Mouse (Mus musculus) limb, embryonic 13.5 days (tissue): ENCODE results near the gene Klhl5. TPM values are rescaled to one million over a fixed set of nuclear protein-coding genes. Genes with fewer than 3 reads are reported as not detected.

Experiments used
- ATAC-seq: fragments of 200-750 bp; cut with Nextera tagmentation; 2 replicates; pipeline ENCODE4 v1.8.0; 2017; ENCODE audit warnings: low read depth, moderate number of reproducible peaks, moderate TSS enrichment; ENCODE audit not compliant: low FRiP score
- H3K27ac ChIP-seq: fragments of 300-500 bp; sonication (generic); 2 replicates; pipeline ENCODE4 v1.5.1; 2015; ENCODE audit warnings: inconsistent platforms, mild to moderate bottlenecking, moderate library complexity
- H3K27me3 ChIP-seq: fragments of 300-500 bp; sonication (generic); 2 replicates; pipeline ENCODE4 v1.6.1; 2015; ENCODE audit warnings: mild to moderate bottlenecking, inconsistent platforms
- H3K36me3 ChIP-seq: fragments of 300-500 bp; sonication (generic); 2 replicates; pipeline ENCODE4 v1.6.1; 2015; ENCODE audit warnings: inconsistent platforms, mild to moderate bottlenecking, moderate library complexity
- H3K4me1 ChIP-seq: fragments of 300-500 bp; sonication (generic); 2 replicates; pipeline ENCODE4 v1.6.1; 2015; ENCODE audit warnings: inconsistent platforms
- H3K4me2 ChIP-seq: fragments of 300-500 bp; sonication (generic); replicated peaks from 2 replicates; pipeline ENCODE4 v1.6.1; 2015; ENCODE audit warnings: inconsistent platforms, mild to moderate bottlenecking, moderate library complexity
- H3K4me3 ChIP-seq: fragments of 300-500 bp; sonication (generic); 2 replicates; pipeline ENCODE4 v1.5.1; 2015; ENCODE audit warnings: moderate library complexity, mild to moderate bottlenecking, inconsistent platforms
- H3K9ac ChIP-seq: fragments of 300-500 bp; sonication (generic); 2 replicates; pipeline ENCODE4 v1.6.1; 2015; ENCODE audit warnings: mild to moderate bottlenecking, inconsistent platforms
- H3K9me3 ChIP-seq: fragments of 300-500 bp; sonication (generic); 2 replicates; pipeline ENCODE4 v1.6.1; 2016; ENCODE audit warnings: inconsistent platforms
- WGBS: fragments of 180-500 bp; shearing (Covaris S2); methylation state at CpG from one replicate; pipeline ENCODE4 v1.1.7; 2015; 5-methylcytosine and 5-hydroxymethylcytosine counted together
- polyA plus RNA-seq: library from polyadenylated mRNA; unstranded; fragments of >200 nt; fragmentation: Nextera tagmentation; extraction: Ambion mirVana; gene quantifications from 2 replicates; pipeline ENCODE4 v1.2.1, GENCODE M21; 2015

Gene Klhl5
- polyA plus RNA-seq, 1 experiment from 2014 or later: 20.8 TPM

- Histone ChIP-seq H3K9me3 (no peaks in the 10 kb centered on the region), H3K9ac (no peak overlapping the region), H3K4me1 (peaks cover 12% of the 10 kb centered on the region), H3K36me3 (no peaks in the 10 kb centered on the region), H3K27ac (no peak overlapping the region), H3K27me3 (no peaks in the 10 kb centered on the region), H3K4me3 (no peak overlapping the region), H3K4me2 (no peak overlapping the region)
- 93% methylated on average over 4 of the region's 4 CpGs for WGBS
- no peak for ATAC-seq
Measured at GRCm38 (mm10) chr5:65078081-65078480, 29.3 kb upstream of the Klhl5 start.

DNA sequence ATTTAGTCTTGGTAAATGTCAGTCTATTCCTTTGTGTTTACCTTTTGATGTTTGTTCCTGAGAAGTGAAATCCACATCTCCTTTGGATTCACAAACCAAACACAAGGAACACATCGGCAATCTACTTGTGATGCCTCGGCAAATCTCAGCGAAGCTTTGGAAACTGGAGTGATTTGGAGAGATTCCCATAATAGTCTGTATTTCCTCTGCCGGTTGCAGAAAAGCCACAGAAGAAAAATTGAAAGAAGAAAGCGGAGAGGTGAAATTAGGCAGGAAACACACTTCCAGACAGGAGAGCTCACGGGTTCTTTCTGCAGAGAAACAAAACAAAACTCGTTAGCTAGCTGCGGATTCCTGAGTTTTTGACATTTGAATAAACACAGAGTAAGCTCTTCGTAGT, 27.5 kb upstream of the Klhl5 start:
- Histone ChIP-seq H3K4me3 (no peak overlapping the region), H3K9ac (no peak overlapping the region)
- WGBS: 72% methylated on average over 9 of the region's 9 CpGs

DNA sequence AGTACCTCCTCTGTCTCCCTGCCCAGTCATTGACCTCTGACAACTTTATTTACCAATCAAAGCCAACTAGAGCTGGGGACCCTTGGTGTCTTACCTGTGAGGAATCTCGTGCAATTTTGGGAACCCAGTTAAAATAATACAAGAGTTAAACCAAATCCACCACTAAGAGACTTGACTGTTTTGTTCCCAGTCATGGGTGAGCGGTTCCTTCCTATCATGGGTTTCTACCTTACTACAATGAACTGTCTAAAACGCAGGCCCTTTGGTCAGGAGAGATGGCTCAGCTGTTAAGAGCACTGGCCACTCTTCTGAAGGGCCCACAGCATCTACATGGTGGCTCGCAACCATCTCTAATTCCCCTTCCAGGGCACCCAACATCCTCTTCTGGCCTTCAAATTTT, 25.5 kb upstream of the Klhl5 start:
- no peak overlapping the region for H3K4me3 ChIP-seq
- H3K27ac ChIP-seq: no peak overlapping the region
- no peak for ATAC-seq
- H3K4me2 ChIP-seq: no peak overlapping the region
- H3K9me3 ChIP-seq: no peaks in the 10 kb centered on the region
- no peaks in the 10 kb centered on the region for H3K36me3 ChIP-seq
- no peak overlapping the region for H3K9ac ChIP-seq
- H3K27me3 ChIP-seq: no peaks in the 10 kb centered on the region
- WGBS: 89% methylated on average over 4 of the region's 4 CpGs
- H3K4me1 ChIP-seq: peaks cover 3% of the 10 kb centered on the region

More for the DNA sequence above, 27.5 kb upstream of the Klhl5 start:
- Histone ChIP-seq H3K4me2 (no peak overlapping the region), H3K27me3 (no peaks in the 10 kb centered on the region), H3K9me3 (no peaks in the 10 kb centered on the region), H3K27ac (no peak overlapping the region), H3K4me1 (peaks cover 12% of the 10 kb centered on the region), H3K36me3 (no peaks in the 10 kb centered on the region)
- no peak for ATAC-seq

GRCm38 (mm10) chr5:65086522-65086921, 20.8 kb upstream of the Klhl5 start:
- ATAC-seq: no peak
- H3K4me1 ChIP-seq: peaks cover 9% of the 10 kb centered on the region
- 86% methylated on average over 6 of the region's 6 CpGs for WGBS
- H3K36me3 ChIP-seq: no peaks in the 10 kb centered on the region
- no peak overlapping the region for H3K9ac ChIP-seq
- H3K4me3 ChIP-seq: no peak overlapping the region
- no peaks in the 10 kb centered on the region for H3K27me3 ChIP-seq
- H3K4me2 ChIP-seq: no peak overlapping the region
- H3K9me3 ChIP-seq: no peaks in the 10 kb centered on the region
- H3K27ac ChIP-seq: no peak overlapping the region

- 69% methylated on average over 3 of the region's 3 CpGs for WGBS
- Histone ChIP-seq H3K36me3 (no peaks in the 10 kb centered on the region), H3K4me2 (no peak overlapping the region), H3K4me1 (peaks cover 35% of the 10 kb centered on the region), H3K27ac (no peak overlapping the region), H3K9ac (no peak overlapping the region), H3K4me3 (no peak overlapping the region), H3K9me3 (no peaks in the 10 kb centered on the region), H3K27me3 (no peaks in the 10 kb centered on the region)
- ATAC-seq: no peak
Measured at GRCm38 (mm10) chr5:65089707-65090106, 17.6 kb upstream of the Klhl5 start.

- H3K27me3 ChIP-seq: no peaks in the 10 kb centered on the region
- ATAC-seq: no peak
Measured at GRCm38 (mm10) chr5:65091184-65091858, 16.0 kb upstream of the Klhl5 start.

DNA sequence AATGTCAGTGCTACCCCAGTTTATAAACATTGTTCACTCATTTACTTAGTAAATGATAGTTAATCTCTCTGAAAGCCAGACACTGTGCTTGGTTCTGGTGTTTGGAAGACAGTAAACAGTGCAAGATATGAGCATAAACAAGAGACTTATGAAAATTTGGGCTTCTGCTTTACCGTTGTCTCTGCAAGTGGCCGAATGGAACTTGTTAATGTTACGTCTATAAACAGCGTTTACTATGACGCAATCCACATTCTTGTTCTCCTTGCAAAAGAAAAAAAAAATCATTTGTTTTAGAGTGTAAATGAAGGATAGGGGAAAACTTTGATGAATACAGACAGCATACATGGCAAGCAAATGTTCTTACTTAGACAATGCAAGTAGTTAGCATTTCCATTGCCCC, 15.4 kb upstream of the Klhl5 start, which contains the start of gene Tmem156:
Gene Tmem156, minus strand, starts transcription at position 212 of the 400 bp plus-strand sequence.
- WGBS: 28% methylated on average over 5 of the region's 5 CpGs
- Histone ChIP-seq H3K4me3 (no peak within 1 kb of the TSS), H3K27ac (no peak within 1 kb of the TSS), H3K4me1 (peaks cover 35% of the 10 kb centered on the region), H3K9ac (no peak within 1 kb of the TSS), H3K4me2 (no peak within 1 kb of the TSS), H3K9me3 (no peaks in the 10 kb centered on the region), H3K27me3 (no peaks in the 10 kb centered on the region), H3K36me3 (no peaks in the 10 kb centered on the region)
- ATAC-seq: no peak

More at GRCm38 (mm10) chr5:65091184-65091858, 16.0 kb upstream of the Klhl5 start:
- Histone ChIP-seq H3K9me3 (no peaks in the 10 kb centered on the region), H3K36me3 (no peaks in the 10 kb centered on the region), H3K4me1 (peaks cover 35% of the 10 kb centered on the region), H3K27ac (no peak overlapping the region), H3K4me2 (no peak overlapping the region), H3K9ac (no peak overlapping the region), H3K4me3 (no peak overlapping the region)
- 64% methylated on average over 11 of the region's 11 CpGs for WGBS

DNA sequence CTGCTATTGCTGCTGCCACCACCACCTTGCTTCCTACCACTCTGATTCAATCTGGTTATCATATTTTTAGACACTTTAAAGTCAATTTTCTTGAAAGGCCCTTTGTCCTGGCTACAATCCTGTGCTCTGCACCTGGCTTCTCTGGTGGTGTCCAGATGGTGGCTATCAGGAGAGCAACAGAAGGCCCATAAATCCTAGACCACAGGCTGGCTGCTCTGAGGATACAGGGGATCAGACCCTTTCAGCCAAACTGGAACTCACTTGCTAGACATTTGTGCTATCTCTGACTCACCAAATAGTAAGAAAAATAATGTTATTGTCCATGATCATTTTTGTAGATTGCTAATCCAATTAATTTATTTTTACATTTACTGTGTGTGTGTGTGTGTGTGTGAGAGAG, 13.6 kb upstream of the Klhl5 start:
- peaks cover 29% of the 10 kb centered on the region for H3K4me1 ChIP-seq
- no peaks in the 10 kb centered on the region for H3K27me3 ChIP-seq
- 0 out of 2 replicates have a peak, but pooled peaks have one; percentile 34 for ATAC-seq
- no peak overlapping the region for H3K27ac ChIP-seq
- no peaks in the 10 kb centered on the region for H3K36me3 ChIP-seq
- H3K9ac ChIP-seq: no peak overlapping the region
- H3K4me2 ChIP-seq: no peak overlapping the region
- H3K4me3 ChIP-seq: no peak overlapping the region
- H3K9me3 ChIP-seq: no peaks in the 10 kb centered on the region

GRCm38 (mm10) chr5:65094902-65095545, 12.3 kb upstream of the Klhl5 start:
- Histone ChIP-seq H3K36me3 (no peaks in the 10 kb centered on the region), H3K4me3 (no peak overlapping the region)
- no peak for ATAC-seq

DNA sequence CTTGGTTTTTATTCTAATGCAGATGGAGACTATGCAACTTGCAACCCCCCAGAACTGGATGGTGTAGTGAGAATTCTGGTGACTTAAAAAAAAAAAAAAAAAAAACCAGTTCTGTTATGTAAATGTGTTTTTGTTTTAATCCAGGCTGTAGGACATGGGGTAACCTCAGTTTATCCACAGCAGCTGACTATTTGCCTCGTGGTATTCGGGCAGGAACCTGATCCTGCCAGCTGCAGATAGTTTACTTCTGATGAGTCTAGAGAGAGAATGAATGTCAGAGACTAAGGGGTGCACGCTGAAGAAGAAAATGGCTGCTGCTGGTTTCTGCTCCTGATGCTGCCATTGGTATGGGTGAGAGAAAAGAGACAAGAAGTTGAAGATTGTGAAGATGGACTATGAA, 11.3 kb upstream of the Klhl5 start:
- Histone ChIP-seq H3K36me3 (no peaks in the 10 kb centered on the region), H3K27me3 (no peaks in the 10 kb centered on the region), H3K4me1 (peaks cover 29% of the 10 kb centered on the region), H3K27ac (no peak overlapping the region), H3K4me2 (no peak overlapping the region), H3K9ac (no peak overlapping the region), H3K9me3 (no peaks in the 10 kb centered on the region), H3K4me3 (no peak overlapping the region)
- whole genome bisulfite sequencing: 79% methylated on average over 3 of the region's 3 CpGs
- no peak for ATAC-seq

More at GRCm38 (mm10) chr5:65094902-65095545, 12.3 kb upstream of the Klhl5 start:
- Histone ChIP-seq H3K9ac (no peak overlapping the region), H3K27me3 (no peaks in the 10 kb centered on the region), H3K4me2 (no peak overlapping the region), H3K9me3 (no peaks in the 10 kb centered on the region), H3K4me1 (peaks cover 29% of the 10 kb centered on the region), H3K27ac (no peak overlapping the region)
- 89% methylated on average over 7 of the region's 7 CpGs for WGBS

DNA sequence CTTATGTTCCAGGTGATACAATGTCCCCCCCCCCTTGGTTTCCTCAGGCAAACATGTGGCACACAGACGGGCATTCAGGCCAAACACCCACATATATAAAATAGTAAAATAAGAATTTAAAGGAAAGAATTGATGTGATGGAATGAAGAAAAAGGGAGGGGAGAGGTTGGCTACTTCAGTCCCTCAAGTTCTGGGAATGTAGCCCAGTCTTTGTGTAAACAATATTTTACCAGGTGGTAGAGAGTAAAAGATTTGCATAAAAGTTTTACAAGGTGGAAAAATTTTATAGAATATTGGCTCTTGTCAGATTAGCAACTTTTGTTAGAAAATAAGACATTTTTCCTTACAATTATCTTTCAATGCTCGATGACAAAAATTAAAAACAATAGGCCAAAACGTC, 10.5 kb upstream of the Klhl5 start:
- H3K27me3 ChIP-seq: no peaks in the 10 kb centered on the region
- H3K27ac ChIP-seq: no peak overlapping the region
- no peaks in the 10 kb centered on the region for H3K36me3 ChIP-seq
- H3K4me2 ChIP-seq: no peak overlapping the region
- no peaks in the 10 kb centered on the region for H3K9me3 ChIP-seq
- peak; percentile 10; the same call in 1 of the 2 replicates for ATAC-seq
- peaks cover 28% of the 10 kb centered on the region for H3K4me1 ChIP-seq
- H3K4me3 ChIP-seq: no peak overlapping the region
- 46% methylated on average over 3 of the region's 3 CpGs for WGBS
- H3K9ac ChIP-seq: no peak overlapping the region

DNA sequence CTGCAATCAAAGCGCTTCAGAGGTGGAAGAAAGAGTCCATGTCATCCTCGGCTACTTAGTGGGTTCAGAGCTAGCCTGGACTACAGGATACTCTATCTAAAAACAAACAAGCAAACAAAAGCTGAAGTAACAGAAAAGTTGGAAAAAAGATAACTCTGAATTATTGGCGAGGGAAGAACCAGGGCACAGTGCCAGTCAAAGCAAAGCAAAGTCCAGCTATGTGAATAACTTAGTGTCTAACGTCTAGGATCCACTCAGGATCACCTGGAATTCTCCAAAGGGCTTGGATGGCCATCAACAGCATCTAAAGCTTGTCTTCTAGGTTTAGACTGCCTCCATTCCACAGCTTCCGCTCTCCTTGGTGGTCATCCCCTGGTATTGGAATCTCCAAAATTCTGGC, 9.9 kb upstream of the Klhl5 start:
- no peak for ATAC-seq
- Histone ChIP-seq H3K27ac (no peak overlapping the region), H3K4me1 (peaks cover 23% of the 10 kb centered on the region), H3K9ac (no peak overlapping the region), H3K36me3 (no peaks in the 10 kb centered on the region), H3K27me3 (no peaks in the 10 kb centered on the region), H3K4me2 (no peak overlapping the region), H3K4me3 (no peak overlapping the region), H3K9me3 (no peaks in the 10 kb centered on the region)
- 86% methylated on average over 5 of the region's 5 CpGs for WGBS
